Mouse (Mus musculus): ENCODE results near the gene Gm11084.
A peak's percentile ranks its signal among the peaks of the same experiment; 100 is the strongest.
"Not testable (repeated sequence)": the region's sequence is repeated elsewhere in the genome, so short reads cannot be mapped to it uniquely, and the experiment has no call there.

Gm11084 gene

GRCm38 (mm10) chr2:72995346-72996097 lies 9.0 kb upstream of the Gm11084 start:
- DNase-seq (ENCODE audit: low read depth, low spot score), result peak; percentile 92

- DNase-seq (ENCODE audit: low read depth, low spot score), result no peak
Observed at GRCm38 (mm10) chr2:72994165-72994564, 7.6 kb upstream of the Gm11084 start.

GRCm38 (mm10) chr2:72992497-72992896 lies 6.0 kb upstream of the Gm11084 start:
- no peak for DNase-seq (ENCODE audit: low read depth, low spot score)

- not testable (repeated sequence) for DNase-seq (ENCODE audit: low read depth, low spot score)
Observed at GRCm38 (mm10) chr2:72988945-72989344, 2.4 kb upstream of the Gm11084 start.

- no peak for DNase-seq (ENCODE audit: low read depth, low spot score)
Observed at GRCm38 (mm10) chr2:72985516-72985915, 1.0 kb downstream of the Gm11084 start.

- no peak for DNase-seq (ENCODE audit: low read depth, low spot score)
Observed at GRCm38 (mm10) chr2:72984806-72985205, 1.7 kb downstream of the Gm11084 start.

GRCm38 (mm10) chr2:72983211-72983610 lies 3.3 kb downstream of the Gm11084 start:
- no peak for DNase-seq (ENCODE audit: low read depth, low spot score)

- DNase-seq (ENCODE audit: low read depth, low spot score), result peak; percentile 71
Observed at GRCm38 (mm10) chr2:72982110-72982785, 4.3 kb downstream of the Gm11084 start.

GRCm38 (mm10) chr2:72981441-72982109 lies 4.9 kb downstream of the Gm11084 start:
- peak; percentile 52 for DNase-seq (ENCODE audit: low read depth, low spot score)

- DNase-seq (ENCODE audit: low read depth, low spot score), result no peak
Observed at GRCm38 (mm10) chr2:72981075-72981420, 5.5 kb downstream of the Gm11084 start.

- DNase-seq (ENCODE audit: low read depth, low spot score), result peak; percentile 99
Observed at GRCm38 (mm10) chr2:72980337-72981074, 6.0 kb downstream of the Gm11084 start, which contains the start of gene Sp3. TSS of gene Sp3 (minus strand) at chr2:72980446.

- DNase-seq (ENCODE audit: low read depth, low spot score), result peak; percentile 88
Observed at GRCm38 (mm10) chr2:72979659-72980071, 6.9 kb downstream of the Gm11084 start.

- peak; percentile 84 for DNase-seq (ENCODE audit: low read depth, low spot score)
Observed at GRCm38 (mm10) chr2:72978901-72979658, 7.4 kb downstream of the Gm11084 start.

- peak; percentile 85 for DNase-seq (ENCODE audit: low read depth, low spot score)
Observed at GRCm38 (mm10) chr2:72978473-72978872, 8.0 kb downstream of the Gm11084 start.

GRCm38 (mm10) chr2:72977272-72977671 lies 9.2 kb downstream of the Gm11084 start:
- peak; percentile 35 for DNase-seq (ENCODE audit: low read depth, low spot score)

GRCm38 (mm10) chr2:72976036-72976435 lies 10.5 kb downstream of the Gm11084 start:
- DNase-seq (ENCODE audit: low read depth, low spot score), result no peak

GRCm38 (mm10) chr2:72970831-72971230 lies 15.7 kb downstream of the Gm11084 start:
- no peak for DNase-seq (ENCODE audit: low read depth, low spot score)

GRCm38 (mm10) chr2:72970302-72970701 lies 16.2 kb downstream of the Gm11084 start:
- no peak for DNase-seq (ENCODE audit: low read depth, low spot score)

GRCm38 (mm10) chr2:72968536-72968935 lies 18.0 kb downstream of the Gm11084 start:
- DNase-seq (ENCODE audit: low read depth, low spot score), result no peak

- no peak for DNase-seq (ENCODE audit: low read depth, low spot score)
Observed at GRCm38 (mm10) chr2:72965450-72965849, 21.1 kb downstream of the Gm11084 start.

- DNase-seq (ENCODE audit: low read depth, low spot score), result no peak
Observed at GRCm38 (mm10) chr2:72956415-72956814, 30.1 kb downstream of the Gm11084 start.
